Mouse (Mus musculus) effector memory CD4-positive, alpha-beta T cell, adult 7 months (primary cell): ENCODE measurements around the gene Tbx1. TPM values are rescaled to one million over a fixed set of nuclear protein-coding genes. Genes with fewer than 3 reads are reported as not detected.

Source experiments
- polyA plus RNA-seq: library from polyadenylated mRNA; unstranded; fragments of 100-300 nt; shearing (Covaris generic); gene quantifications from one replicate; pipeline ENCODE4 v1.2.1, GENCODE M21; 2017

The Tbx1 gene
- polyA plus RNA-seq = not detected

DNA sequence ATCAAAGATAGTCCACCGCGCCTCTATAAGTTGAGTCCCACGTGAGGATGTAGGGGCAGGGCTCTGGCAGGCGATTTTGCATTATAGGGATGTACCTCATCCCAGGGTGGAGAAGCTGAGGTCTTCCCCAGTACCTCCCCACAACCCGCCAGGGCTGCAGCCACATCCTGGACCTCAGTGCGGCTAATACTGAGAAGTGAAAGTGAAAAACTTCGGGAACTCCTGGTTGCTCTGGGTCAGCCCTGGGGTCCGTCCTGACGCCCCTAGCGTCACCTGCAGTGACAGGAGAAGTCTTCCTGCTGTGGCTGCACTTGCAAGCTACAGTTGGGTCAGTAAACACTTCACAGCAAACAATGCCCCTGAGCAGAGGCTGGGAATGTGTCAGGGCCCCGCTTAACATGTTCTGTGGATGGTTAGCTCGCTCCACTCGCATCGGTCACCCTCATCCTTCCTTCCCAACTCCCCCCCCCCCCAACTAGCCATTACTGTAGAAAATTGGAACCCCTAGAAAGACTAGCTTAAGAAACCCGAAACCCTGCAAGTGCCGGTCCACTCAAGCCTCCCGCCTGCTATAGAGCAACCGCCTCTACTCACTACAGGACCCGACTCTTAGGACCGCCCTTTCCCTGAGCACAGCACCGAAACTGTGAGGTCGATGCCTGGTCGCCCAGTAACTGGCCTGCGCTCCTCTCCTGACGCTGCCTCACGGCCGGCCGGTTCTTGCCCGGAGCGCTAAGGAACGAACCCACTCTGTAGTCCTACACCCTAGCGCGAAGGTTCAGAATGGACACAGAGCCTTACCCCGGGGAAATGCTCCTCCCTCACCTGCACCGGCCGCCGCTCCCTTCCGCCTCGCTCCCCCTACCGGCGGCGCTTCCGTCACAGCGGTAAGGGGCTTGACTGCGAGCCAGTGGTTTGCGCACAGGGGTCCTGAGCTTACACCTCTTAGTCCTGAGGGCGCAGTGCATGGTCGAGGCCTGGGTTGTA is at the start of gene Tbx1:
TSS of gene Tbx1 (minus strand) at position 868 of the 987 bp plus-strand sequence.

DNA sequence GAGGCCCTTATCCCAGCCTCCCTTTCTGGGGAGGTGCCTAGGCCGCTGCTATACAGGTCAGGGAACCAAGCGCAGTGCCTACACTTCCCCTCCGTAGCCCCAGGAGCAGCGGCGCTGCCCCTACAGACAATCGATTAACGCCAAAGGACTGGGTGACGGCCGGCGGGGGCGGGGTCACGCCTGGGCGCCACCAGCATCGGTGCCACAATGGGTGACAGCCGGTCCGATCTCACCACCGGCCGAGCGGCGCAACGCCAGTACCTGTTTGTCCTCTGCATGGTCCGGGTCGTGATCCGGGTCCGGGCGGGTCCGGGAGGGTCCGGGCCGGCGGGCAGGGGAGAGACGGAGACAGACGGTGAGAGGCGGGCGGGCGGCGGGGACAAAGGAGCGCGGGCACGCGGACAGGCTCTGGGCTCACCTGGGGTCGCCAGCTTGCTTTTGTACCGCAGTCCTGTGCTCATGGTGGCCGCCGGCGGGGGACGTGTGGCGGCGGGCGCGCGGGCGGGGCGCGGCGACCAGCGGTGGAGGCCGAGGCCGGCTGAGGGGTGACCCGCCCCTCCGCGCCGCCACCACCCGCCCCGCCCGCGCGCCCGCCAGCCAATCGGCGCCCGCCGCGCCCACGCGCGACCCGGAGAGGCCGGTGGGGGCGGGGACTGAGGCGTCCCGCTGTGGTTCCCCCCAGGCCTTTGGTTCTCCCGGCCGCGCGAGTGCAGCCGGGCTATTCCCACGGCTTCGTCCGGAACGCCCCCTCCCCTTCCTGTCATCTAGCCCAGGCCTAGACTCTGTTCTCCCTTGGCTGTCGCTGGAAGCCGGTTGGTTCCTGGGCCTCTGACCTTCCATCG is 39.1 kb upstream of the Tbx1 start, which contains the start of gene Sept5:
TSS of gene Sept5 (minus strand) at position 565 of the 842 bp plus-strand sequence.

DNA sequence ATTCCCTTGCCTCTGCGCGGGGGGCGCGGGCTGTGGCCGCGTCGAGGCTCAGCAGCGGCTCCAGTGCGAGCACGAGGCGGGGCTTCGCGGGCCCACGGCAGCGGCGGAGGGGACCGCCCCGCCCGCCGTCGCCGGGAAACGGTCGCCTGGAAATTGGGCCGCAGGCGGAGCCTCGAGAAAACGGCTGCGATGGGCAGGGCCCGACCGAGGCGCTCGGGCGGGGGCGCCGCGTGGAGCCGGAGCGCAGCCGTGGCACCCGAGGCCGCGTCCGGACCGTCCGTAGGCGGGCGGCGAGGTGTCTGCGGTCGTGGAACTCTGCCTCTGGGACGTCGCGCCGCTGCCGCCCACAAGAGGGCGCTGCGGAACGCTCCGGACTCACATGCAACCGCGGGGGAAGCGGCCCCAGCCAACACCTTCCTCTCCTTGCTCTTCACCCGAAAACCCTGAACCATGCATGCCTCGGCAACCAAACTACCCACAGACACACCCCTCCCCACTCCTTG is 36.0 kb upstream of the Tbx1 start, which contains the start of gene Gm49601:
TSS of gene Gm49601 (minus strand) at position 52 of the 503 bp plus-strand sequence.

DNA sequence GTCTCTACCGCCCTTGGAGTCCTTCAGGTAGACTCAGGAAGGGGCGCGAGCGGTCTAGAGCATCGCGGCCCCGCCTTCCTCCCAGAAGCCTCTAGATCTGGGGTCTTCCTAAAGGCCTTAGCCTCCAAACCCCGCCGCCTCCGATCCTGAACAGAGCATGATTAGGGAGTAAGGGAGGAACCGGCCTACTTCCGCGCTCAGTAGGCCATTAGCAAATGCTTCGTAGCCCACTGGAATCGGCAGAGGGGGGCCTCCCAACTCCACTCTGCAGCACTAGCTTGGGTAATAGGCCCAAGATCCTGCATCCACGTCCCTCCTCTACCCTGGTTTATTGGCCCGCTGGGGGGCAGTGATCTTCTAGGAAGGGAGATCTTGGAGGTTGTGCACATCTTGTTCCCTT is 31.5 kb upstream of the Tbx1 start, which contains the start of gene Gp1bb:
TSS of gene Gp1bb (minus strand) at position 385 of the 400 bp plus-strand sequence.

Other genes starting within 250 kb of the Tbx1 start
- gene Tango2, start 242.6 kb downstream of the Tbx1 start, polyA plus RNA-seq = 29.2 TPM
- 2.8 TPM for gene Arvcf, start 242.5 kb downstream of the Tbx1 start, polyA plus RNA-seq
- 25.2 TPM for gene Txnrd2, start 164.3 kb downstream of the Tbx1 start, polyA plus RNA-seq
- gene Comt, start 163.8 kb downstream of the Tbx1 start, polyA plus RNA-seq = 22.3 TPM
- 12.2 TPM for gene Gnb1l, start 92.0 kb downstream of the Tbx1 start, polyA plus RNA-seq
- not detected for gene Rtl10, start 91.8 kb downstream of the Tbx1 start, polyA plus RNA-seq
- gene Gp1bb, start 31.7 kb upstream of the Tbx1 start, polyA plus RNA-seq = not detected
- gene Gm49601, start 35.8 kb upstream of the Tbx1 start, polyA plus RNA-seq = not detected
- 0.45 TPM for gene Sept5, start 39.3 kb upstream of the Tbx1 start, polyA plus RNA-seq
- not detected for gene Cldn5, start 186.2 kb upstream of the Tbx1 start, polyA plus RNA-seq
- gene Ufd1, start 221.1 kb upstream of the Tbx1 start, polyA plus RNA-seq = 113 TPM
- 4.5 TPM for gene Cdc45, start 221.3 kb upstream of the Tbx1 start, polyA plus RNA-seq
- 67.3 TPM for gene 2510002D24Rik, start 245.9 kb upstream of the Tbx1 start, polyA plus RNA-seq
- not detected for gene Gm28539, start 245.9 kb upstream of the Tbx1 start, polyA plus RNA-seq